Mouse (Mus musculus): Measurements from ENCODE around the gene Bbx.
A peak's percentile ranks its signal among the peaks of the same experiment; 100 is the strongest.

Bbx gene

GRCm38 (mm10) chr16:50311588-50311987, 120.6 kb downstream of the Bbx start:
- DNase-seq (ENCODE audit: low spot score), result no peak

- no peak for DNase-seq (ENCODE audit: low spot score)
These were observed 122.7 kb downstream of the Bbx start for GRCm38 (mm10) chr16:50309411-50310042.

- DNase-seq (ENCODE audit: low spot score), result no peak
These were observed 123.9 kb downstream of the Bbx start for GRCm38 (mm10) chr16:50308256-50308655.

- no peak for DNase-seq (ENCODE audit: low spot score)
These were observed 125.0 kb downstream of the Bbx start for GRCm38 (mm10) chr16:50307231-50307630.

- peak; percentile 40 for DNase-seq (ENCODE audit: low spot score)
These were observed 125.5 kb downstream of the Bbx start for GRCm38 (mm10) chr16:50306727-50307126.

- no peak for DNase-seq (ENCODE audit: low spot score)
These were observed 127.0 kb downstream of the Bbx start for GRCm38 (mm10) chr16:50305156-50305555.

GRCm38 (mm10) chr16:50302566-50302965, 129.6 kb downstream of the Bbx start:
- DNase-seq (ENCODE audit: low spot score), result no peak

- DNase-seq (ENCODE audit: low spot score), result peak; percentile 33
These were observed 133.3 kb downstream of the Bbx start for GRCm38 (mm10) chr16:50298743-50299443.

GRCm38 (mm10) chr16:50293502-50294228, 138.5 kb downstream of the Bbx start:
- peak; percentile 42 for DNase-seq (ENCODE audit: low spot score)

- no peak for DNase-seq (ENCODE audit: low spot score)
These were observed 139.4 kb downstream of the Bbx start for GRCm38 (mm10) chr16:50292834-50293233.

GRCm38 (mm10) chr16:50289764-50290163, 142.4 kb downstream of the Bbx start:
- no peak for DNase-seq (ENCODE audit: low spot score)

GRCm38 (mm10) chr16:50272813-50273212, 159.4 kb downstream of the Bbx start:
- DNase-seq (ENCODE audit: low spot score), result no peak

GRCm38 (mm10) chr16:50262647-50263046, 169.5 kb downstream of the Bbx start:
- DNase-seq (ENCODE audit: low spot score), result no peak

GRCm38 (mm10) chr16:50262209-50262608, 170.0 kb downstream of the Bbx start:
- DNase-seq (ENCODE audit: low spot score), result no peak

- DNase-seq (ENCODE audit: low spot score), result no peak
These were observed 170.4 kb downstream of the Bbx start for GRCm38 (mm10) chr16:50261741-50262140.

- peak; percentile 66 for DNase-seq (ENCODE audit: low spot score)
These were observed 177.5 kb downstream of the Bbx start for GRCm38 (mm10) chr16:50254522-50255159.

GRCm38 (mm10) chr16:50251417-50251975, 180.7 kb downstream of the Bbx start:
- no peak for DNase-seq (ENCODE audit: low spot score)

- DNase-seq (ENCODE audit: low spot score), result no peak
These were observed 181.7 kb downstream of the Bbx start for GRCm38 (mm10) chr16:50250469-50250868.

- no peak for DNase-seq (ENCODE audit: low spot score)
These were observed 183.2 kb downstream of the Bbx start for GRCm38 (mm10) chr16:50249036-50249435.

GRCm38 (mm10) chr16:50242444-50242843, 189.7 kb downstream of the Bbx start:
- no peak for DNase-seq (ENCODE audit: low spot score)

- DNase-seq (ENCODE audit: low spot score), result no peak
These were observed 190.6 kb downstream of the Bbx start for GRCm38 (mm10) chr16:50241604-50242003.

- DNase-seq (ENCODE audit: low spot score), result no peak
These were observed 197.0 kb downstream of the Bbx start for GRCm38 (mm10) chr16:50235231-50235630.
